Comparison of ENCODE assay signal across 8 mouse cellular contexts in the genomic region with DNA sequence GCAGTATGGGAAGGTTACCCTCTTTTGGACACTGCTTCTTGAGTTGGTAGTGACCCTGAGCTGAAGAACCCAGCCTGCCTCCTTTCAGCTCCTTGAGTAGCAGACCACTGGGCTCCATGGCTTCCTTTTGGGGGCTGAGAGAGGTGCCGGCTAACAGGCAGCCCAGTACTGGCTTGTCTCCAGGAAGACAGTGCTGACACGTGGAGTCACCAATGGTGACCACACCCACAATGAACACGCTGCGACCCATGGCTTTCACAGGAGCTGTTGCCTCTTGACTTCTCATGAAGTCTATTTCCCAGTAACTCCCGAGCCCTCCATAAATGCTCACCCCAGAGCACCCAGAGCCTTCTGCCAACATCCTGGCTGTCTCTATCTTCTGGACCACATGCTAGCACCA. TPM values are rescaled to one million over a fixed set of nuclear protein-coding genes. Genes with fewer than 3 reads are reported as not detected.
A peak's percentile ranks its signal among the peaks of the same experiment; 100 is the strongest.
DNase-seq lines count a peak whose midpoint lies in the region; ATAC-seq and TF ChIP-seq lines count a peak whose summit lies in the region.

No protein-coding gene starts in this region.

- peak; percentile 7 to 11 for DNase-seq in heart, adult 18-20 months
- no peak for DNase-seq in heart, adult 2 months
- DNase-seq in ES-E14 (ENCODE audit: low read depth, low spot score), result no peak
- no peak for DNase-seq in hindbrain, embryonic 11.5 days (ENCODE audit: low spot score)
- no peak for DNase-seq in embryo, embryonic 10.5 days (ENCODE audit: low spot score)
- DNase-seq in adrenal gland, postnatal 4 days (ENCODE audit: low spot score in 2 of 2), result no peak

- in situ Hi-C loops in ES-E14 (cut with MboI; ENCODE audit: low sequenced_read_pairs in 2 of 2, unreplicated experiment in 2 of 2), result no loop called here

- ATAC-seq in hindbrain, embryonic 11.5 days (ENCODE audit: low FRiP score), result no peak
- no peak for ATAC-seq in midbrain, embryonic 13.5 days
- ATAC-seq in frontal cortex, adult (ENCODE audit: low TSS enrichment), result no peak

- H3K79me2 ChIP-seq in heart, adult 2 months (replicated peaks; ENCODE audit: control insufficient read depth, insufficient read depth, low read length), result no peaks in the 10 kb centered on the region

- peak overlapping the region; percentile 31; the same call in 1 of the 2 replicates for H3K4me2 ChIP-seq in hindbrain, embryonic 11.5 days (replicated peaks; ENCODE audit: low read depth, low read length)
- peak overlapping the region; percentile 38 for H3K4me2 ChIP-seq in midbrain, embryonic 13.5 days (replicated peaks)

- H3K27me3 ChIP-seq in heart, adult 2 months (ENCODE audit: control insufficient read depth, insufficient read depth, low read length), result no peaks in the 10 kb centered on the region
- no peaks in the 10 kb centered on the region for H3K27me3 ChIP-seq in hindbrain, embryonic 11.5 days (ENCODE audit: control insufficient read depth, insufficient read depth, low read length)
- H3K27me3 ChIP-seq in midbrain, embryonic 13.5 days, result no peaks in the 10 kb centered on the region

- no peak overlapping the region for H3K9ac ChIP-seq in heart, adult 2 months (ENCODE audit: low read depth, low read length)
- H3K9ac ChIP-seq in ES-E14 (ENCODE audit: insufficient read depth, low read depth, low read length, poor library complexity, severe bottlenecking), result peak overlapping the region; percentile 63; the same call in 1 of the 2 replicates
- no peak overlapping the region for H3K9ac ChIP-seq in hindbrain, embryonic 11.5 days (ENCODE audit: low read depth, low read length)
- H3K9ac ChIP-seq in midbrain, embryonic 13.5 days (replicated peaks), result no peak overlapping the region

- no peak for TF ChIP-seq POLR2A in heart, adult 2 months (IDR thresholded peaks at IDR 0.05; ENCODE audit: insufficient read depth, low read depth, low read length)

- no peak overlapping the region; the same call in 1 of the 2 replicates for H3K4me3 ChIP-seq in heart, adult 2 months
- H3K4me3 ChIP-seq in ES-E14 (ENCODE audit: insufficient read depth in 1 of 2, low read depth in 1 of 2, low read length in 2 of 2, poor library complexity in 1 of 2, severe bottlenecking in 1 of 2), result no peak overlapping the region
- H3K4me3 ChIP-seq in hindbrain, embryonic 11.5 days (ENCODE audit: low read depth, low read length), result no peak overlapping the region
- H3K4me3 ChIP-seq in midbrain, embryonic 13.5 days (replicated peaks), result no peak overlapping the region

- intact Hi-C loops in heart, adult 2 months (cut with DNase I), result loop anchor here (5.0 kb wide), 2 partner anchors 178 to 482 kb away; no protein-coding TSS in a partner anchor

- no peaks in the 10 kb centered on the region for H3K36me3 ChIP-seq in heart, adult 2 months (ENCODE audit: control insufficient read depth, insufficient read depth, low read length)
- H3K36me3 ChIP-seq in ES-E14 (ENCODE audit: control insufficient read depth, insufficient read depth, low read length, poor library complexity, severe bottlenecking), result no peaks in the 10 kb centered on the region
- H3K36me3 ChIP-seq in hindbrain, embryonic 11.5 days (ENCODE audit: control insufficient read depth, insufficient read depth, low read length), result no peaks in the 10 kb centered on the region
- H3K36me3 ChIP-seq in midbrain, embryonic 13.5 days, result no peaks in the 10 kb centered on the region

- peaks cover 2% of the 10 kb centered on the region; the same call in 1 of the 2 replicates for H3K4me1 ChIP-seq in heart, adult 2 months (ENCODE audit: control insufficient read depth, insufficient read depth, low read length)
- peaks cover 0 to 6% of the 10 kb centered on the region in 2 experiments; a peak in 1 of 4 replicates for H3K4me1 ChIP-seq in ES-E14 (ENCODE audit: control insufficient read depth in 2 of 2, insufficient read depth in 2 of 2, low read length in 2 of 2, poor library complexity in 1 of 2)
- H3K4me1 ChIP-seq in hindbrain, embryonic 11.5 days (replicated peaks; ENCODE audit: control insufficient read depth, insufficient read depth, low read length), result no peaks in the 10 kb centered on the region
- no peaks in the 10 kb centered on the region for H3K4me1 ChIP-seq in midbrain, embryonic 13.5 days (replicated peaks)

- no peaks in the 10 kb centered on the region for H3K9me3 ChIP-seq in ES-E14 (ENCODE audit: control insufficient read depth, insufficient read depth, low read depth, low read length)
- no peaks in the 10 kb centered on the region for H3K9me3 ChIP-seq in hindbrain, embryonic 11.5 days (ENCODE audit: control insufficient read depth, low read length)
- H3K9me3 ChIP-seq in midbrain, embryonic 13.5 days, result no peaks in the 10 kb centered on the region

- 12% methylated on average over 5 of the region's 5 CpGs for WGBS in heart, adult 2 months
- 75% methylated on average over 5 of the region's 5 CpGs for WGBS in hindbrain, embryonic 11.5 days
- WGBS in midbrain, embryonic 13.5 days, result 86% methylated on average over 5 of the region's 5 CpGs

- TF ChIP-seq EP300 in heart, adult 2 months (IDR thresholded peaks at IDR 0.05; ENCODE audit: insufficient read depth, low read depth, low read length), result no peak

- no peak for TF ChIP-seq CTCF in heart, adult 2 months (IDR thresholded peaks at IDR 0.05)

- no peak overlapping the region for H3K27ac ChIP-seq in heart, adult 2 months
- no peak overlapping the region for H3K27ac ChIP-seq in ES-E14 (ENCODE audit: insufficient read depth, low read depth, low read length, poor library complexity, severe bottlenecking)
- no peak overlapping the region for H3K27ac ChIP-seq in hindbrain, embryonic 11.5 days (ENCODE audit: low read depth, low read length)
- no peak overlapping the region for H3K27ac ChIP-seq in midbrain, embryonic 13.5 days

TF ChIP-seq in ES-E14, 5 proteins besides CTCF, POLR2A, EP300 and RAD21:
- TF ChIP-seq ZC3H11A (IDR thresholded peaks at IDR 0.05; ENCODE audit: borderline replicate concordance, low read depth, low read length) (no peak), HCFC1 (IDR thresholded peaks at IDR 0.05; ENCODE audit: borderline replicate concordance, insufficient read depth, low read length) (no peak), ZNF384 (IDR thresholded peaks at IDR 0.05; ENCODE audit: low read depth, low read length) (no peak), CHD2 (IDR thresholded peaks at IDR 0.05; ENCODE audit: low read depth, low read length) (no peak), MAFK (IDR thresholded peaks at IDR 0.05; ENCODE audit: insufficient read depth, low read depth, low read length) (no peak)

RNA-seq across cellular contexts. Expression of a gene that starts 6.5 kb away (rescaled TPM):
- under 1 TPM; 0.17 to 0.51 TPM for total RNA-seq in heart, adult 18-20 months (2021)
- under 1 TPM; 0.16 to 0.21 TPM for total RNA-seq in heart, adult 2 months (2021)
- polyA plus RNA-seq in heart, adult 2 months (2012; rRNA removed), result 0.55 and 0.76 TPM in 2 replicates
- total RNA-seq in ES-E14 (2012; rRNA removed), result 2.1 and 3.1 TPM in 2 replicates
- 0.46 and 0.49 TPM in 2 replicates for polyA plus RNA-seq in hindbrain, embryonic 11.5 days (2014; fragmentation: Nextera tagmentation; extraction: Ambion mirVana)
- 0.52 and 0.71 TPM in 2 replicates for polyA plus RNA-seq in midbrain, embryonic 13.5 days (2015; fragmentation: Nextera tagmentation; extraction: Ambion mirVana)
- under 1 TPM; 0.48 to 0.92 TPM for total RNA-seq in adrenal gland, postnatal 4 days (2021)

Comparison
In these comparisons a context has a peak if more than half of its experiments do, and no peak if none do; other contexts are left out.
1. DNase-seq: peak in heart, adult 18-20 months (2 of 2); none in heart, adult 2 months (0 of 2), ES-E14 (single experiment), hindbrain, embryonic 11.5 days (single experiment), embryo, embryonic 10.5 days (single experiment) and adrenal gland, postnatal 4 days (0 of 2).